Mouse (Mus musculus) G1E (cell line): Measurements from ENCODE around the gene Jmjd8.

Experiments used
- CTCF ChIP-seq: IDR thresholded peaks from 2 replicates; pipeline ENCODE4 v1.5.1; 2012; ENCODE audit warnings: low read depth, low read length, inconsistent platforms, mixed read lengths
- GATA1 ChIP-seq: IDR thresholded peaks from 2 replicates; pipeline ENCODE4 v1.6.1; 2012; ENCODE audit warnings: borderline replicate concordance, low read length, inconsistent platforms, mixed read lengths
- GATA2 ChIP-seq: IDR thresholded peaks from 2 replicates; pipeline ENCODE4 v1.6.1; 2012; ENCODE audit warnings: low read depth, low read length, inconsistent platforms, borderline replicate concordance
- POLR2AphosphoS5 ChIP-seq: IDR thresholded peaks from 2 replicates; pipeline ENCODE4 v1.6.1; 2012; ENCODE audit warnings: low read depth, low read length, inconsistent platforms; ENCODE audit not compliant: insufficient replicate concordance
- TAL1 ChIP-seq: conservative IDR thresholded peaks from 2 replicates; pipeline ENCODE4 v1.6.1; 2012; ENCODE audit warnings: low read depth, low read length, inconsistent platforms, mixed read lengths

- TF ChIP-seq CTCF: no peak
- no peak for TF ChIP-seq GATA1
- TF ChIP-seq TAL1: no peak
- no peak for TF ChIP-seq POLR2AphosphoS5
- TF ChIP-seq GATA2: no peak
Measured at GRCm38 (mm10) chr17:25824362-25825142, 4.1 kb upstream of the Jmjd8 start.
